Mouse (Mus musculus) c-Kit-positive CD71-positive TER-119-positive erythroid progenitor cells, embryonic 14.5 days (primary cell): ENCODE measurements around the gene Eogt.

Experiments
- DNase-seq: peaks from one replicate; pipeline ENCODE4 v3.0.0-alpha.2; 2013; ENCODE audit warnings: low spot score

Gene Eogt

GRCm38 (mm10) chr6:97104264-97104852 lies 44.6 kb downstream of the Eogt start:
- DNase-seq = no peak

GRCm38 (mm10) chr6:97101958-97102702 lies 46.9 kb downstream of the Eogt start:
- no peak for DNase-seq

GRCm38 (mm10) chr6:97101190-97101957 lies 47.6 kb downstream of the Eogt start:
- no peak for DNase-seq

GRCm38 (mm10) chr6:97082336-97082735 lies 66.6 kb downstream of the Eogt start:
- DNase-seq = no peak

GRCm38 (mm10) chr6:97080016-97080415 lies 69.0 kb downstream of the Eogt start:
- no peak for DNase-seq

- no peak for DNase-seq
Measured at GRCm38 (mm10) chr6:97060074-97060681, 88.8 kb downstream of the Eogt start, which contains the start of gene Fam19a4. Gene Fam19a4 (minus strand): TSS chr6:97060413.
